Mouse (Mus musculus) limb, embryonic 14.5 days (tissue): ENCODE results near the gene Ampd2. TPM values are rescaled to one million over a fixed set of nuclear protein-coding genes. Genes with fewer than 3 reads are reported as not detected.

ENCODE experiments used
- ATAC-seq: fragments of 200-750 bp; cut with Nextera tagmentation; 2 replicates; pipeline ENCODE4 v1.8.0; 2017; ENCODE audit warnings: low read depth, moderate number of reproducible peaks, moderate TSS enrichment; ENCODE audit not compliant: low FRiP score
- DNase-seq: peaks from one replicate; pipeline ENCODE4 v3.0.0-alpha.2; 2015; ENCODE audit warnings: low spot score
- H3K27ac ChIP-seq: fragments of 300-500 bp; sonication (generic); replicated peaks from 2 replicates; pipeline ENCODE4 v1.5.1; 2014; ENCODE audit warnings: low read depth, mild to moderate bottlenecking, low read length, moderate library complexity, mixed read lengths
- H3K27me3 ChIP-seq: fragments of 300-500 bp; sonication (generic); 2 replicates; pipeline ENCODE4 v1.6.1; 2014; ENCODE audit warnings: low read length, mixed read lengths; ENCODE audit not compliant: control insufficient read depth, insufficient read depth
- H3K36me3 ChIP-seq: fragments of 300-500 bp; sonication (generic); 2 replicates; pipeline ENCODE4 v1.6.1; 2014; ENCODE audit warnings: mild to moderate bottlenecking, low read length, moderate library complexity, mixed read lengths; ENCODE audit not compliant: control insufficient read depth, insufficient read depth
- H3K4me1 ChIP-seq: fragments of 300-500 bp; sonication (generic); 2 replicates; pipeline ENCODE4 v1.6.1; 2014; ENCODE audit warnings: antibody characterized with exemption, low read length, mixed read lengths; ENCODE audit not compliant: control insufficient read depth, insufficient read depth
- H3K4me2 ChIP-seq: fragments of 300-500 bp; sonication (generic); replicated peaks from 2 replicates; pipeline ENCODE4 v1.6.1; 2014; ENCODE audit warnings: low read depth, mild to moderate bottlenecking, low read length, moderate library complexity; ENCODE audit not compliant: severe bottlenecking
- H3K4me3 ChIP-seq: fragments of 300-500 bp; sonication (generic); replicated peaks from 2 replicates; pipeline ENCODE4 v1.5.1; 2014; ENCODE audit warnings: low read length
- H3K9ac ChIP-seq: fragments of 300-500 bp; sonication (generic); 2 replicates; pipeline ENCODE4 v1.6.1; 2014; ENCODE audit warnings: mild to moderate bottlenecking, low read depth, low read length, moderate library complexity; ENCODE audit not compliant: severe bottlenecking
- H3K9me3 ChIP-seq: fragments of 300-500 bp; sonication (generic); 2 replicates; pipeline ENCODE4 v1.6.1; 2016; ENCODE audit warnings: low read length; ENCODE audit not compliant: control insufficient read depth
- POLR2A ChIP-seq: fragments of 200-500 bp; IDR thresholded peaks from 2 replicates; pipeline ENCODE4 v1.8.0; 2012; ENCODE audit warnings: inconsistent platforms, mild to moderate bottlenecking, moderate library complexity, borderline replicate concordance; ENCODE audit not compliant: insufficient read depth, insufficient read length; ENCODE audit errors: extremely low read depth
- WGBS: fragments of 180-500 bp; shearing (Covaris S2); extraction: QIAGEN DNeasy Blood & Tissue Kit; methylation state at CpG from one replicate; pipeline ENCODE4 v1.1.7; 2014; 5-methylcytosine and 5-hydroxymethylcytosine counted together
- polyA plus RNA-seq, 2 experiments: library from polyadenylated mRNA; depleted of rRNA in 1 of 2; stranded (reverse) in 1 of 2; unstranded in 1 of 2; fragments of >200 nt; fragmentation: Nextera tagmentation in 1 of 2; extraction: Ambion mirVana in 1 of 2; gene quantifications; 2 replicates each; pipeline versions ENCODE4 v1.2.1 to v1.2.3; 2012 to 2014

Gene Ampd2
- polyA plus RNA-seq, 2 experiments: 35.8 to 116 TPM

GRCm38 (mm10) chr3:108062648-108063047, 23.8 kb downstream of the Ampd2 start:
- TF ChIP-seq POLR2A: no peak
- ATAC-seq: no peak
- Histone ChIP-seq H3K36me3 (no peaks in the 10 kb centered on the region), H3K4me2 (no peak overlapping the region), H3K9ac (no peak overlapping the region), H3K9me3 (no peaks in the 10 kb centered on the region), H3K27ac (no peak overlapping the region), H3K27me3 (no peaks in the 10 kb centered on the region), H3K4me3 (no peak overlapping the region), H3K4me1 (no peaks in the 10 kb centered on the region)
- 84% methylated on average over 8 of the region's 8 CpGs for WGBS
- DNase-seq: no peak

- H3K4me1 ChIP-seq: no peaks in the 10 kb centered on the region
- no peaks in the 10 kb centered on the region for H3K36me3 ChIP-seq
- H3K9ac ChIP-seq: no peak overlapping the region
- H3K4me2 ChIP-seq: no peak overlapping the region; the same call in 1 of the 2 replicates
- H3K27ac ChIP-seq: no peak overlapping the region
- WGBS: 19% methylated on average over 7 of the region's 7 CpGs
- no peak overlapping the region for H3K4me3 ChIP-seq
- H3K9me3 ChIP-seq: no peaks in the 10 kb centered on the region
- ATAC-seq (no peak), DNase-seq (peak; percentile 90)
- no peaks in the 10 kb centered on the region for H3K27me3 ChIP-seq
- TF ChIP-seq POLR2A: no peak
Measured at GRCm38 (mm10) chr3:108061420-108061819, 25.0 kb downstream of the Ampd2 start.

- no peak for TF ChIP-seq POLR2A
- Histone ChIP-seq H3K4me1 (no peaks in the 10 kb centered on the region), H3K36me3 (no peaks in the 10 kb centered on the region), H3K27ac (no peak overlapping the region), H3K9me3 (no peaks in the 10 kb centered on the region), H3K9ac (no peak overlapping the region), H3K4me3 (no peak overlapping the region), H3K27me3 (no peaks in the 10 kb centered on the region), H3K4me2 (no peak overlapping the region)
- no peak for ATAC-seq
- DNase-seq: no peak
- WGBS: 90% methylated on average over 5 of the region's 5 CpGs
Measured at GRCm38 (mm10) chr3:108050493-108050892, 36.0 kb downstream of the Ampd2 start.

- Histone ChIP-seq H3K9me3 (no peaks in the 10 kb centered on the region), H3K4me2 (no peak overlapping the region), H3K4me1 (no peaks in the 10 kb centered on the region), H3K27ac (no peak overlapping the region), H3K4me3 (no peak overlapping the region), H3K9ac (no peak overlapping the region), H3K36me3 (no peaks in the 10 kb centered on the region), H3K27me3 (no peaks in the 10 kb centered on the region)
- TF ChIP-seq POLR2A: no peak
- ATAC-seq (no peak), DNase-seq (no peak)
- WGBS: 59% methylated on average over 3 of the region's 3 CpGs
Measured at GRCm38 (mm10) chr3:108048306-108048705, 38.1 kb downstream of the Ampd2 start.

- Histone ChIP-seq H3K27me3 (no peaks in the 10 kb centered on the region), H3K4me2 (no peak overlapping the region), H3K4me1 (no peaks in the 10 kb centered on the region), H3K4me3 (no peak overlapping the region), H3K9me3 (no peaks in the 10 kb centered on the region), H3K36me3 (no peaks in the 10 kb centered on the region), H3K9ac (no peak overlapping the region), H3K27ac (no peak overlapping the region)
- no peak for ATAC-seq
- no peak for TF ChIP-seq POLR2A
- 74% methylated on average over 2 of the region's 2 CpGs for WGBS
- no peak for DNase-seq
Measured at GRCm38 (mm10) chr3:108046944-108047655, 39.4 kb downstream of the Ampd2 start.
